Mouse (Mus musculus): ENCODE data around the gene Chn2.

- TF ChIP-seq CTCF (conservative IDR thresholded peaks at IDR 0.05 in 1 of 2, IDR thresholded peaks at IDR 0.05 in 1 of 2; ENCODE audit: low read depth in 2 of 2, low read length in 2 of 2), result no peak
- no peak for TF ChIP-seq KAT2A (IDR thresholded peaks at IDR 0.05; ENCODE audit: insufficient replicate concordance, low read length)
- no peak for TF ChIP-seq ETS1 (conservative IDR thresholded peaks at IDR 0.05; ENCODE audit: low read depth, low read length)
- no peak for TF ChIP-seq MYC (IDR thresholded peaks at IDR 0.05; ENCODE audit: low read depth, low read length)
- no peak for TF ChIP-seq RCOR1 (conservative IDR thresholded peaks at IDR 0.05; ENCODE audit: low read depth, low read length)
- TF ChIP-seq POLR2A (IDR thresholded peaks at IDR 0.05; ENCODE audit: low read depth, low read length), result no peak
- no peak for TF ChIP-seq UBTF (IDR thresholded peaks at IDR 0.05; ENCODE audit: low read depth, low read length)
- no peak for TF ChIP-seq TCF12 (IDR thresholded peaks at IDR 0.05; ENCODE audit: low read depth, low read length)
- no peak for TF ChIP-seq NRF1 (IDR thresholded peaks at IDR 0.05; ENCODE audit: low read depth, low read length)
- no peak for TF ChIP-seq MAZ (IDR thresholded peaks at IDR 0.05; ENCODE audit: low read depth, low read length)
- TF ChIP-seq ZNF384 (IDR thresholded peaks at IDR 0.05; ENCODE audit: low read depth, low read length), result no peak
- TF ChIP-seq ZKSCAN1 (IDR thresholded peaks at IDR 0.05; ENCODE audit: borderline replicate concordance, low read depth, low read length), result no peak
- TF ChIP-seq EP300 (IDR thresholded peaks at IDR 0.05; ENCODE audit: low read length), result no peak
- TF ChIP-seq MAX (IDR thresholded peaks at IDR 0.05; ENCODE audit: low read length), result no peak
Measured at GRCm38 (mm10) chr6:54124519-54124918, 85.2 kb downstream of the Chn2 start.
